In genomic region chr8:19062891-19063290, GRCm38 (mm10) we compare ENCODE assay signal across 40 mouse cellular contexts. TPM values are rescaled to one million over a fixed set of nuclear protein-coding genes. Genes with fewer than 3 reads are reported as not detected.
"Had no signal": no experiment of that assay in that cellular context is flagged by ENCODE, and none has a peak within 500 bp of the region (broad histone marks: within the 10 kb centered on the region; RNA-seq: fewer than 3 reads in every experiment).

No protein-coding gene starts in this region.

- H3K4me1 ChIP-seq: heart, embryonic 10.5 days; heart, embryonic 12.5 days; hindbrain, embryonic 10.5 days; hindbrain, embryonic 12.5 days; limb, embryonic 10.5 days; limb, embryonic 12.5 days; liver, embryonic 13.5 days; liver, embryonic 15.5 days had no signal

- H3K36me3 ChIP-seq: heart, embryonic 10.5 days; heart, embryonic 12.5 days; hindbrain, embryonic 10.5 days; hindbrain, embryonic 12.5 days; limb, embryonic 10.5 days; limb, embryonic 12.5 days; liver, embryonic 13.5 days; liver, embryonic 15.5 days had no signal

- H3K27ac ChIP-seq: gastrocnemius, adult 2 months; heart, embryonic 10.5 days; hindbrain, embryonic 10.5 days; hindbrain, embryonic 12.5 days; hindbrain, embryonic 14.5 days; hindbrain, postnatal 0 days; layer of hippocampus, adult 2 months; left cerebral cortex, adult 2 months; limb, embryonic 10.5 days; limb, embryonic 12.5 days; liver, embryonic 13.5 days; liver, embryonic 15.5 days had no signal

- ATAC-seq: hindbrain, postnatal 0 days; intestine, postnatal 0 days had no signal

- DNase-seq: gastrocnemius, adult 2 months; gastrocnemius, postnatal 10 days; gastrocnemius, postnatal 25 days; heart, adult 18-20 months; heart, postnatal 10 days; heart, postnatal 4 days; kidney, adult 18-20 months; kidney, adult 8-10 months; kidney, postnatal 10 days; kidney, postnatal 25 days; kidney, postnatal 4 days; liver; liver, embryonic 13.5 days had no signal

- H3K27me3 ChIP-seq: heart, embryonic 12.5 days; hindbrain, embryonic 12.5 days; limb, embryonic 12.5 days; liver, embryonic 13.5 days; liver, embryonic 15.5 days had no signal

- H3K9me3 ChIP-seq: liver, embryonic 13.5 days; liver, embryonic 15.5 days had no signal

- H3K4me3 ChIP-seq: gastrocnemius, adult 2 months; heart, embryonic 10.5 days; heart, embryonic 12.5 days; hindbrain, embryonic 10.5 days; hindbrain, embryonic 12.5 days; layer of hippocampus, adult 2 months; left cerebral cortex, adult 2 months; limb, embryonic 10.5 days; limb, embryonic 12.5 days; liver, embryonic 13.5 days; liver, embryonic 15.5 days had no signal

- H3K4me2 ChIP-seq: heart, embryonic 12.5 days; hindbrain, embryonic 12.5 days; hindbrain, embryonic 14.5 days; limb, embryonic 12.5 days; liver, embryonic 11.5 days; liver, embryonic 13.5 days; liver, embryonic 15.5 days had no signal

- H3K9ac ChIP-seq: heart, embryonic 12.5 days; hindbrain, embryonic 12.5 days; hindbrain, embryonic 14.5 days; limb, embryonic 12.5 days; liver, embryonic 13.5 days; liver, embryonic 15.5 days had no signal

RNA-seq across cellular contexts. Expression of gene Defb39, which starts 1.7 kb away (rescaled TPM):
- total RNA-seq: gastrocnemius, adult 2 months; gastrocnemius, postnatal 10 days; gastrocnemius, postnatal 25 days; gastrocnemius, postnatal 4 days; granulocyte monocyte progenitor cell, adult 5-6 weeks; heart, adult 18-20 months; heart, adult 8-10 months; heart, postnatal 10 days; heart, postnatal 25 days; heart, postnatal 4 days; hindbrain, postnatal 0 days; layer of hippocampus, adult 2 months; layer of hippocampus, postnatal 10 days; layer of hippocampus, postnatal 25 days; left cerebral cortex, adult 2 months; left cerebral cortex, postnatal 14 days; left cerebral cortex, postnatal 36 days had no signal
- polyA plus RNA-seq: heart, embryonic 10.5 days; heart, embryonic 12.5 days; heart, embryonic 14.5 days; heart, embryonic 16.5 days; hindbrain, embryonic 10.5 days; hindbrain, embryonic 12.5 days; hindbrain, embryonic 14.5 days; hindbrain, postnatal 0 days; intestine, embryonic 14.5 days; intestine, postnatal 0 days; kidney, embryonic 14.5 days; kidney, embryonic 16.5 days; limb, embryonic 10.5 days; limb, embryonic 12.5 days; limb, embryonic 14.5 days; liver, embryonic 11.5 days; liver, embryonic 13.5 days; liver, embryonic 15.5 days had no signal

RNA-seq across cellular contexts. Expression of gene Defb38, which starts 36.5 kb away (rescaled TPM):
- total RNA-seq: gastrocnemius, adult 2 months; gastrocnemius, postnatal 10 days; gastrocnemius, postnatal 25 days; gastrocnemius, postnatal 4 days; granulocyte monocyte progenitor cell, adult 5-6 weeks; heart, adult 18-20 months; heart, adult 8-10 months; heart, postnatal 10 days; heart, postnatal 25 days; heart, postnatal 4 days; hindbrain, postnatal 0 days; layer of hippocampus, adult 2 months; layer of hippocampus, postnatal 10 days; layer of hippocampus, postnatal 25 days; left cerebral cortex, adult 2 months; left cerebral cortex, postnatal 14 days; left cerebral cortex, postnatal 36 days had no signal
- polyA plus RNA-seq: heart, embryonic 10.5 days; heart, embryonic 12.5 days; heart, embryonic 14.5 days; heart, embryonic 16.5 days; hindbrain, embryonic 10.5 days; hindbrain, embryonic 12.5 days; hindbrain, embryonic 14.5 days; hindbrain, postnatal 0 days; intestine, embryonic 14.5 days; intestine, postnatal 0 days; kidney, embryonic 14.5 days; kidney, embryonic 16.5 days; limb, embryonic 10.5 days; limb, embryonic 12.5 days; limb, embryonic 14.5 days; liver, embryonic 11.5 days; liver, embryonic 13.5 days; liver, embryonic 15.5 days had no signal

RNA-seq across cellular contexts. Expression of gene Defb12, which starts 51.7 kb away (rescaled TPM):
- total RNA-seq: gastrocnemius, adult 2 months; gastrocnemius, postnatal 10 days; gastrocnemius, postnatal 25 days; gastrocnemius, postnatal 4 days; granulocyte monocyte progenitor cell, adult 5-6 weeks; heart, adult 18-20 months; heart, adult 8-10 months; heart, postnatal 10 days; heart, postnatal 25 days; heart, postnatal 4 days; hindbrain, postnatal 0 days; layer of hippocampus, adult 2 months; layer of hippocampus, postnatal 10 days; layer of hippocampus, postnatal 25 days; left cerebral cortex, adult 2 months; left cerebral cortex, postnatal 14 days; left cerebral cortex, postnatal 36 days had no signal
- polyA plus RNA-seq: heart, embryonic 10.5 days; heart, embryonic 12.5 days; heart, embryonic 14.5 days; heart, embryonic 16.5 days; hindbrain, embryonic 10.5 days; hindbrain, embryonic 12.5 days; hindbrain, embryonic 14.5 days; hindbrain, postnatal 0 days; intestine, embryonic 14.5 days; intestine, postnatal 0 days; limb, embryonic 10.5 days; limb, embryonic 12.5 days; limb, embryonic 14.5 days; liver, embryonic 11.5 days; liver, embryonic 13.5 days; liver, embryonic 15.5 days had no signal
